Mouse (Mus musculus) megakaryocyte-erythroid progenitor cell, adult 5-6 weeks (primary cell): ENCODE measurements at regions not wholly inside any gene's neighbourhood (a gene's known extent, or its start where the extent isn't known, plus 50 kb on each side); places are given as distances from the start of the nearest gene placed in this dataset.
"Not testable (repeated sequence)": the region's sequence is repeated elsewhere in the genome, so short reads cannot be mapped to it uniquely, and the experiment has no call there.

Experiments used
- ATAC-seq: replicated peaks from 2 replicates; pipeline ENCODE4 v1.8.0; 2016; ENCODE audit warnings: mild to moderate bottlenecking, inconsistent platforms; ENCODE audit not compliant: severe bottlenecking, poor library complexity, low FRiP score, low TSS enrichment

GRCm38 (mm10) chr12:16379415-16379814 is 231.4 kb downstream of the Lpin1 start:
- ATAC-seq = no peak

GRCm38 (mm10) chr12:16378501-16378900 is 232.3 kb downstream of the Lpin1 start:
- no peak for ATAC-seq

- ATAC-seq = no peak
Observed at GRCm38 (mm10) chr12:16374331-16374996, 236.3 kb downstream of the Lpin1 start.

GRCm38 (mm10) chr12:16370061-16370460 is 240.7 kb downstream of the Lpin1 start:
- no peak for ATAC-seq

- ATAC-seq = no peak
Observed at GRCm38 (mm10) chr12:16362341-16362740, 248.4 kb downstream of the Lpin1 start.

- no peak for ATAC-seq
Observed at GRCm38 (mm10) chr12:16358831-16359230, 251.9 kb downstream of the Lpin1 start.

- no peak for ATAC-seq
Observed at GRCm38 (mm10) chr12:16354711-16355110, 256.1 kb downstream of the Lpin1 start.

GRCm38 (mm10) chr12:16351751-16352150 is 259.0 kb downstream of the Lpin1 start:
- no peak for ATAC-seq

GRCm38 (mm10) chr12:16349310-16349709 is 261.5 kb downstream of the Lpin1 start:
- no peak for ATAC-seq

GRCm38 (mm10) chr12:16344021-16344420 is 266.7 kb downstream of the Lpin1 start:
- no peak for ATAC-seq

- ATAC-seq = not testable (repeated sequence)
Observed at GRCm38 (mm10) chr12:16342030-16342429, 268.7 kb downstream of the Lpin1 start.

GRCm38 (mm10) chr12:16331456-16331855 is 279.3 kb downstream of the Lpin1 start:
- ATAC-seq = no peak

GRCm38 (mm10) chr12:16329129-16329528 is 281.6 kb downstream of the Lpin1 start:
- no peak for ATAC-seq

- no peak for ATAC-seq
Observed at GRCm38 (mm10) chr12:16320536-16321402, 290.0 kb downstream of the Lpin1 start.

GRCm38 (mm10) chr12:16308101-16308500 is 302.7 kb downstream of the Lpin1 start:
- ATAC-seq = no peak

GRCm38 (mm10) chr12:16304701-16305377 is 305.9 kb downstream of the Lpin1 start:
- no peak for ATAC-seq

- ATAC-seq = no peak
Observed at GRCm38 (mm10) chr12:16285061-16285460, 325.7 kb downstream of the Lpin1 start.

- ATAC-seq = no peak
Observed at GRCm38 (mm10) chr12:16279146-16279545, 331.6 kb downstream of the Lpin1 start.

- no peak for ATAC-seq
Observed at GRCm38 (mm10) chr12:16277567-16278332, 333.0 kb downstream of the Lpin1 start.

- no peak for ATAC-seq
Observed at GRCm38 (mm10) chr12:16277144-16277543, 333.6 kb downstream of the Lpin1 start.
